Mouse (Mus musculus) brain, embryonic 14.5 days (tissue): ENCODE results near the gene BC034090. TPM values are rescaled to one million over a fixed set of nuclear protein-coding genes. Genes with fewer than 3 reads are reported as not detected.

ENCODE experiments used
- DNase-seq: peaks from one replicate; pipeline ENCODE4 v3.0.0-alpha.2; 2011; ENCODE audit warnings: low read depth
- CTCF ChIP-seq: fragments of 200-500 bp; IDR thresholded peaks from 2 replicates; pipeline ENCODE4 v1.5.1; 2012; ENCODE audit warnings: inconsistent platforms, mild to moderate bottlenecking, moderate library complexity, borderline replicate concordance; ENCODE audit not compliant: insufficient read depth, insufficient read length; ENCODE audit errors: extremely low read depth
- POLR2A ChIP-seq: fragments of 200-500 bp; IDR thresholded peaks from 2 replicates; pipeline ENCODE4 v1.6.1; 2012; ENCODE audit warnings: mild to moderate bottlenecking, inconsistent platforms, borderline replicate concordance; ENCODE audit not compliant: poor library complexity, insufficient read depth, insufficient read length, severe bottlenecking; ENCODE audit errors: extremely low read depth
- polyA plus RNA-seq: library from polyadenylated mRNA; depleted of rRNA; stranded (reverse); fragments of >200 nt; gene quantifications from 2 replicates; pipeline ENCODE4 v1.2.3, GENCODE M21; 2012

The BC034090 gene
- polyA plus RNA-seq, 1 experiment = 13.3 TPM

DNA sequence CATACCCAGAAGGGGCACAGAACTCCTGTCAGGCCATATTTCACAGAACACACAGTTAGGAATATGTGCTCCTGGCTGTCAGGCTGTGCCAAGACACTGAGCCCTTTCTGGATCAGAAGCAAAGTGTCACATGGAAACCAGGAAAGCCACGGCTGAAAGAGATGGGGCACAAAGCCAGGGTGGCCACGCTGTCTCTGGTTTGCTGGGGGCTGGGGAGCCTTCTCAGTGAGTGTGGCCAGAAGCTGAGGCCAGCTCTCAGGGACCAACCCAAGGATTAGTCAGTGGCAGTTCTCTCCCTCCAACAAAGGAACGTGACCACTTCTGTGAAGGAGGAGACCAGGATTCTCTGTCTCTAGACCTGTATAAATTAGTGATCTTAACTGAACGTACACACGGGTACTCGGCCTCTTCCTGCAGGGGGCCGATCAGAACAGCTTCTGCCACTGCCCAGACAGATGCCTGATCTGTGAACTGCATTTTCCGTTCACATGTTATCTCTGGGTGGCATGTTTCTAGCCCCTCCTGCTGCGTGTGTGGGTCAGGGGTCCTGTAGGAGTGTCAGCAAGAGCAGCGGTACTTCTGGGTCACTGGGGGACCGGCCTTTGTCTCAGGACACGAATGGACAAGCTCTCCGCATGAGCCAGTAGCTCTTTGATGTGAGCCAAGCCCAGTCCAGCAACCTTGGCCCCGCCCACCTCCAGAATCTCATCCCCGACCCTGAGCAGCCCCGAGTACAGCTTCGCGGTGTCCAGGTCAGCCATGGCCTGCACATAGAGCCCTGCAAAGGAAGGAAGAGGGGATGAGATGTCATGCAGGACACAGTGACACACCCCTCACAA is 31.1 kb downstream of the BC034090 start:
- peak; percentile 73 for DNase-seq
- no peak for TF ChIP-seq CTCF
- TF ChIP-seq POLR2A = no peak

DNA sequence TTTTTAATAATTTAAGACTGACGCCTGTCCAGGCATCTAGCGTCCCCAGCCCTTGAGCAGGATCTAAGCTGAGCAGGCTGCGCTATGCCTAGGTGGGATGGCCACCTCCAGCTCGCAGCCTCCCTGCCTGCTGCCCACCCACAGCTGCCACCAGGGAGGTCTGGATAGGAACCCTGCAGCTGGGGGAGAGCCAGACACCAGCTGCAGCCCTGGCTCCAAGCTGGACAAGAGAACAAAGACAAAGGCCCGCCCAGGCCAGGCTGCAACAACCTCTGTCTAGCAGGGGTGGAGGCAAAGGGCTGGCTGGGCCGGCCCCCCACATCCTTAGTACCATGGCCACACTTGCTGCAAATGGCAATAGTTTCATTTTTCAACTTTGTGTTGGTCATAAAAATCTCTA is 31.8 kb downstream of the BC034090 start:
- TF ChIP-seq POLR2A (no peak), CTCF (no peak)
- DNase-seq = peak; percentile 83

DNA sequence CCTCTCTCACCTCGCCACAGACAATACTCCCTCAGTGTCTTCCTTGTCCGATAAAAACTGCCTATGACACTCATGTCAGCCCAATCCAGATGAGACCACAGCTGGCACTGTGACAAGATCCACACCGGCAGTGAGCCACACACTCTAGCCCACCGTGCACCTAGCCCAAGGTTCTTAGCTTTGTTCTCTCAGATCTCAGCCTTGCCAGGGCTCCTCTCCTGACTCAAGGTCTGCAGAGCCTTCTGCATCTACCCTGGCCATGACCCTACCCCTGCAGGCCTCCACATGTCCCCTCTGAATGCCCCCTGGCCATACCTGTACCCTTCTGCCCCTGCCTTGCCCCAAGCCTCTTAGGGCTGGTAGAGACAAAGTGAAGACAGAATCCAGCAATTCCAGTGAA is 32.2 kb downstream of the BC034090 start:
- no peak for DNase-seq

DNA sequence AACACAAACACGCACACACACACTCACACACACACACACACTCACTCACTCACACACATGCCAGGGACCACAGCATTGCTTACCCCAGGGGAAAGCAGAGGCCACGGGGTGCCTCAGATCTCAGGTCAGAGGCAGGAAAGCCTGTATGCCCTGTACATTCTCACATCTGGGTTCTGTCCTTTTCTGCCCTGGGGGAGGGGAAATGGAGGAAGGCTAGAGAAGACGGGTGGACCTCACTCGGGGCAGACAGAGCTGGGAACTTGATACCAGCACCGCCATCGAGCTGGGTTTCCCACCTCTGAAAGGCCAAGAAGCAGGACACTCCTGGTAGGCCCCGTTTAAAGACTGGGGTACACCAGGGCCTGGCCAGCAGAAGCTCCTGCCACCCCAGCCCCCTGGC is 33.2 kb downstream of the BC034090 start:
- DNase-seq = no peak
- TF ChIP-seq POLR2A (no peak), CTCF (no peak)

More for the DNA sequence above, 32.2 kb downstream of the BC034090 start:
- TF ChIP-seq CTCF (no peak), POLR2A (no peak)

DNA sequence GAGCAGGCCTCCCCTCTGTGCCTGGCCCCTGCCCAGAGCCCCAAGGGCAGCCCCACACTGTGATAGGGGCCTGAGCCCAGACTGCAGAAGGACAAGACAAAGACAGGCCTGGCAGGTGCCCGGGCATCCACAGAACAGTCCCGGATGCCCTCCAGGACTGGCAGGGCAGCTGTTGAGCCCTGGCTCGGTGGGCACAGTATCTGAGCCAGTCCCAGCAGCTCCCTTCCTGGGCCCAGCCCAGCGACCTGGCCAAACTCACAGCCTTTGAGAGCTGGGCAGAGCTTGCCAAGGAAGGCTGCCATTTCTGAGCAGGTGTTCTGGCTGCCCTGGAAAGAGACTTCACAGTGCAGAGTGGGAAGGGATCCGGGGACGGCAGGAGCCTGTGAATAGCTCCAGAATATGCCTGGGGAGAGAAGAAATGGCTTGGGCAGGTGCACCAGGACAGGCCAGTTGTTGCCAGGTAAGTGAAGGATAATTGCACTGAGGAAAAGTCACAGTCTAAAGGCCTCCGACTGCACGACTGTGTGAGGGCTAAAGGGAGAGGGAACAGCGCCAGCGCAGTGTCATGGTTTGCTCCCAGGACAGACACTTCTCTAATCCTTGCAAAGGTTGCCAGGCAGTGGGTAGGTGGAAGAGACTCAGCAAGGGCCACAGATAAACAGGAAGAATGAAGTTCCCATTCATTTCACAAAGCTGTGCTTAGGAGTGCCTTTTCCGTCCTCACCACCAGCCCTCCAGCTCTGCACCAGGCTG is 34.1 kb downstream of the BC034090 start:
- peak; percentile 79 for DNase-seq

DNA sequence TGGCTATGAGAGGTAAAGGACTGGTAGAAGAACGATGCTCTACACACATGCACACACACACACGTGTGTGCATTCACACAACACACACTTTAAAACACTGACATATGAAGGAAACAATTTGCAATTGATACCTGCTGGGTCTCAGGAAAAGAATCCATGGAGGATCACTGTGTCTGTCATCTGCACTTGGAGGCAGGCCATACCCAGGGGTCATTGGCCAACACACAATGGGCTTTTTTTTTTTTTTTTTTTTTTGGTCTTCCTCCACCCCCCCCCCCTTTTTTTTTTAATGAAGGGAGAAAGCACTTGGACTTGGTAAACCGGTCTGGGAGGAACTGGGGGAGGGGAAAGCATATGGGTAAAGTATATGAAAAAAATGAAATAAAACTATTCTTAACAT is 36.4 kb downstream of the BC034090 start:
- no peak for TF ChIP-seq POLR2A
- TF ChIP-seq CTCF = no peak

More for the DNA sequence above, 34.1 kb downstream of the BC034090 start:
- TF ChIP-seq CTCF = no peak
- TF ChIP-seq POLR2A = no peak

DNA sequence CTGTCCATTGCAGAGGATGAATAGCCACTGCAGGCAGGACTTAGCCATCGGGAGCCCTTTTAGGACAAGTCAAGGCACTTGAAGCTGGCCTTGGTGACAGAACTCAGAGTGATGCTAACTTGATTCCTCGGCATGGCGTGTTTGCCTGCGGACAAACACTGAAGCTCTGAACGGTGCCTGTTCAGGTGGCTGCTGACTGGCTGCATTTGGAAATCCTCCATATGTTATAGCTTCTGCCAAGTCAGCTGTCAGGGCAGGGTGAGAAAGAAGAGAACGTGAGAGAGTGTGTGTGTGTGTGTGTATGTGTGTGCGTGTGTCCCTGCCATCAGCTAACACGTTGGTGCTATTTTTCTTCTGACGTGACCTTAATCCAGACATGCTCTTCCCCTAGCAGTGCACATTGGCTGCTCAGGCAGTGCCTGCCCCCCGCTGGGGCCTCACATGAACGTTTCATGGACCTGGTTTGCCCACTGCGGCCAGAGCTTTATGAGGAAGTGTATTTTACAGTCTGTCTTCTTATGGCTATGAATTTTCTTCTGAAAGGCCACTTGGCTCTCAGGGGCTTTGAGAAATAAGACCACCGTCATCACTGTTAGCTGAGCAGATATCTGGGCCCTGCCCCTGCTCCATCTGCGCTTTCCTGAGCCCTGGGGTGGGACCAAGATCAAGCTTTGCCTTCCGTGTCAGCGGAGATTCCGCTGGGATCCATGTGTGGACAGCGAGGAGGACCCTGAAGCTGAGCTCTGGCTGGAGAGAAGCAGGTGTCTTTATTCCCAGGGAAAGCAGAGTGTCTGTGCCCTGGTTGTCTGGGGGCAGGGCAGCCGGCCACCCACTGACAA is 38.2 kb downstream of the BC034090 start:
- DNase-seq = peak; percentile 83
- TF ChIP-seq POLR2A = no peak
- TF ChIP-seq CTCF = no peak

More for the DNA sequence above, 36.4 kb downstream of the BC034090 start:
- DNase-seq = no peak

DNA sequence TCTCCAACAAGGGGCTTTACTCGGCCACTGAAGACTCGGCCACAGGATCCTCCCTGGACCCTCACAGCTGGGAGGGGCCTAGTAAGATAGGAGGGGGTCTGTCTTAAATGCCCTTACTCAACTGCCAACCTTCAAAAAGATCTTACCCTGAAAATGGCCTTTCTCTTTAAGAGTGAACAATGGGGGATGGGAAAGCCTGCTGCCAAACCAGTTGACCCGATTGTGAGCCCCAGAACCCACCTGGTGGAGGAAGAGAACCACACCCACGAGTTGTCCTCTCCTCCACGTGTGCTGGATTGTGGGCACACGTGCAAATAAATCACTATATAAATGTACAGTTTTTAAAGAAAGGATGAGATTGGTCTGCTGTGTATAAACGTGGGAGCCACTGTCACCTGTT is 38.9 kb downstream of the BC034090 start:
- DNase-seq = no peak
- TF ChIP-seq POLR2A (no peak), CTCF (no peak)

DNA sequence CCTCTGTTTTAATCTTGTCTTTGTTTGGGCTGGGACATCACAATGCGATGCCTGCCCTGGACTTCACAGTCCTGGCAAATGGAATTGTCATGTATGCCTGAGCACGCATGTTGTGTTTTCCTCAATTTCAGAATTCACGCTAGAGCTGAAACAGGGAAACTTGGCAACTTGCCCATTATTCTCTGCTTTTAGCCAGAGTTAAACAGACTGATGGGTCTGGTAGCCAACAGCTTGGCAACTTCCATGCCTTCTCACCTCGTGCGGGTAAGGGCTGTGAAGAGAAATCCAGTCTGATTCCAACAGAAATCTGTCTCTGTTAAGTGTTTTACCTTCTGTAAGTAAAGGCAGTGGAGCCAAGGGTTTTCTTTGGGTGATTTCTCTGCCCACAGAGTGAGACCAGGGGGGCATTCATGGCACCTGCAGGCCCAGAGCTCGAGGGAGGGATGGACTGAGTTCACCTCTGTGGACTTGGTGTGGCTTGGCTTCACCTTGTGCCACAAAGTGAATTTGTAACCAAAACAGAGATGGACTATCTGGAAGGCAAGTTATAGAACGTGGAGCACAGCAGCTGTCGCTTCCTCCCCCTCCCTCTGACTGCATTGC is 39.6 kb downstream of the BC034090 start:
- TF ChIP-seq POLR2A = no peak
- no peak for TF ChIP-seq CTCF
- peak; percentile 95 for DNase-seq

DNA sequence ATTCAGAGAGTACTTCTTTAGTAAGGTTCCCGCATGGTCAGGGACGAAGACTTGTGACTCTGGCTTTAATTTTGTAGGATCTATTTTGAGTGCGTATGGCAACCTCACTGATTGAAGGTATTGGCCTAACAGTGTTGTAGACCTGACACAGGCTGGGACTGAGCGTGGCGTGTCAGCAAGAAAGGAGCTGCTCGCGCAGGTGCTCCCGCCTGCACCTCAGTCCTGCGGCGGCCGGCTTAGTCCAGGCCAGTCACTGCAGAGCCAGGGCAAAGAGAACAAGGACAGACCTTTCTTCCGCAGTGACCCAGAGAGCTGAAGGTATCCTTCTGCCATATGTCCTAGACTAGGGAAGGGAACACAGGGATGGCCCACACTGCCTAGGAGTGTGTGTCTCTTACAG is 40.3 kb downstream of the BC034090 start:
- TF ChIP-seq POLR2A (no peak), CTCF (no peak)
- DNase-seq = peak; percentile 60

DNA sequence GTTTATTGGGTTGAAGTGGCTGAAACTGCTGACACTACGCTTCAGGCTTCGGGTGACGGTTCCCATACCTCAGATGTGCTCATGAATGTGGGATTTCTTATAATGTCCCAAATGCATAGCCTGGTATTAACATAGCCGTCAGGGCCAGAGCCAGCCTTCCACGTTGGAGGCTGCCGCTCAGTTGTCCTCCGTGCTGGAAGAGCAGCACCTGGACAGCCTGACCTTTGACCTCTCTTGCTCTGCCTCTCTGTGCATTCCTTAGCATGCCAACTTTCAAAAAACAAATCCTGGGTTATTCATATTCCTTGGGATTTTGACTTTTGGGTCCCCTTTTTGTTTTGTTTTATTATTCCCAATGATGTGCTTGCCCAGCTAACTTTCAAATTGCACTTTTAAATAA is 41.1 kb downstream of the BC034090 start:
- TF ChIP-seq CTCF (no peak), POLR2A (no peak)
- DNase-seq = no peak

DNA sequence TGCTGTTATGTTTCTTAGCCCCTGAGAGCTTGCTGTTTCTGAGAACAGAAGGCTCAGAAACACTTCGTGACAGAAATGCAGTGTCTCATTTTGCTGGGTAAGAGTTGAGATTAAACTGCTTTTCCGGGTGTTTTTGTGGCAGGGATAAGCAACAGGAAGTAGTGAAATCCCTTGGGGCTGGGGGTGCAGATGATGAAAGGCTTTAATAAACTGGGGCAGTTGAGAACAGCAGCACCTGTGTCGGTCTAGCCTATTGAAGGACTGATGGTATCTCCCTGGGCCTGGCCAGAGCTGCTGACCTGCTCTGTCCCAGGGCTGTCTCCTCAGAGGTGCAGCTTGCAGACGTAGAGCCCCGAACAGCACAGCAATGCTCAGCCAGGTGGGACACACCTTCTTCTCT is 41.8 kb downstream of the BC034090 start:
- no peak for TF ChIP-seq CTCF
- no peak for TF ChIP-seq POLR2A
- DNase-seq = no peak

DNA sequence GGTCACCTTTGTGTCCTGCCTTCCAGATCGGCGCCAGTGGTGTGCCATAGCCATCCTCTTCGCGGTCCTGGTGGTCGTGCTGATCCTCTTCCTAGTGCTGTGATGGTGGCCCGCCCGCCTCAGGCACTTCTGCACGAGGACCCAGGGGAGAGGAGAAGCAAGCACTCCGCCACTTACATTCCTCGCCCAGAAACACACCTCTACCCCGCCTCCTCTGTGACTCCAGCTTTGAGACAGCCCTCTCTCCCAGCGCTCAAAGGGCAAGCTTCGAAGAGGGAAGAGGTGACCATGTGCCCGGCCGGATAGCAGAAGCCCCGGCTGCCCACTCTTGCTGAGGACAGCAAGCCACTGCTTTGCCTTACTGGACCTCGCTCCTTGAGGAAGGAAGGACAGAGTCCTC is 42.3 kb downstream of the BC034090 start:
- no peak for TF ChIP-seq POLR2A
- TF ChIP-seq CTCF = no peak
- DNase-seq = no peak

DNA sequence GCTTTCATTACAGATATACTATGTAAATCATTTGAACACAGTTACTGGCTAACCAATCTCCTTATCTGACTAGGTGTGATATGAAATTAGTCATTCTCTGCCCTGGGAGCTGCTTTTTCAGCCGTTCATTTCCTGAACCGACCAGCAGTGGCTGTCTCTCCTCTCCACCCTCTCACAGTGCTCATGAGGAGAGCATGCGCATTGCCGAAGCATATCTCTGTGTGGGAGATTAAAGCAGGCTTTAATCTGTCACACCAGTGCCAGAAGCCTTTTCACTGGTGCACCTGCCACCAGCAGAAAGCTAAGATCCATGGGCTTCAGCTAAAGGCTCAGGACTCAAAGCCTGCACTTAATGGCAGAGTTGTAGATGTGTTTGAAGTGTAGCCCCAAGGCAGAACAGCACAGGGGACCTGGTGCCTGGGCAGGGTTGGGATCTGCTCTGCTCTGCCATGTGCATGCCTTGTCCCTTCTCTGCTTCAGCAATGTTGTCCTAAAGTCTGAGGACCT is 42.8 kb downstream of the BC034090 start:
- peak; percentile 82 for DNase-seq
- no peak for TF ChIP-seq POLR2A
- no peak for TF ChIP-seq CTCF
